Mouse (Mus musculus) midbrain, embryonic 10.5 days (tissue): ENCODE results near the gene Tcl1b3. TPM values are rescaled to one million over a fixed set of nuclear protein-coding genes. Genes with fewer than 3 reads are reported as not detected.
"Not testable (repeated sequence)": the region's sequence is repeated elsewhere in the genome, so short reads cannot be mapped to it uniquely, and the experiment has no call there.

Source experiments
- DNase-seq: peaks from one replicate; pipeline ENCODE4 v3.0.0-alpha.2; 2017; ENCODE audit warnings: low spot score
- H3K27ac ChIP-seq: fragments of 300-500 bp; sonication (generic); replicated peaks from 2 replicates; pipeline ENCODE4 v1.5.1; 2016; ENCODE audit warnings: mild to moderate bottlenecking
- H3K27me3 ChIP-seq: fragments of 300-500 bp; sonication (generic); 2 replicates; pipeline ENCODE4 v1.6.1; 2016; ENCODE audit warnings: low read depth, mild to moderate bottlenecking; ENCODE audit not compliant: poor library complexity, severe bottlenecking
- H3K36me3 ChIP-seq: fragments of 300-500 bp; sonication (generic); 2 replicates; pipeline ENCODE4 v1.6.1; 2016; ENCODE audit warnings: mild to moderate bottlenecking, moderate library complexity
- H3K4me1 ChIP-seq: fragments of 300-500 bp; sonication (generic); 2 replicates; pipeline ENCODE4 v1.6.1; 2016
- H3K4me3 ChIP-seq: fragments of 300-500 bp; sonication (generic); 2 replicates; pipeline ENCODE4 v1.5.1; 2016; ENCODE audit warnings: mild to moderate bottlenecking, moderate library complexity
- H3K9me3 ChIP-seq: fragments of 300-500 bp; sonication (generic); replicated peaks from 2 replicates; pipeline ENCODE4 v1.6.1; 2016; ENCODE audit warnings: mild to moderate bottlenecking
- WGBS: fragments of 180-500 bp; shearing (Covaris S2); methylation state at CpG from one replicate; pipeline ENCODE4 v1.1.7; 2016; 5-methylcytosine and 5-hydroxymethylcytosine counted together
- polyA plus RNA-seq: library from polyadenylated mRNA; unstranded; fragments of >200 nt; fragmentation: Nextera tagmentation; extraction: Ambion mirVana; gene quantifications from 2 replicates; pipeline ENCODE4 v1.2.1, GENCODE M21; 2016

Gene Tcl1b3
- not detected in 2 replicates for polyA plus RNA-seq

- not testable (repeated sequence) for H3K4me1 ChIP-seq, DNase-seq, H3K9me3 ChIP-seq, H3K27me3 ChIP-seq, H3K27ac ChIP-seq, H3K4me3 ChIP-seq, H3K36me3 ChIP-seq
- 95% methylated on average over 6 of the region's 6 CpGs for WGBS
These were observed at the start of gene Tcl1b3 for GRCm38 (mm10) chr12:105190743-105191142. Gene Tcl1b3 (plus strand): TSS chr12:105191043.

- H3K9me3 ChIP-seq, result no peaks in the 10 kb centered on the region
- DNase-seq, result no peak
- H3K4me1 ChIP-seq, result peaks cover 4% of the 10 kb centered on the region; the same call in 1 of the 2 replicates
- H3K36me3 ChIP-seq, result no peaks in the 10 kb centered on the region
- no peak overlapping the region for H3K27ac ChIP-seq
- no peak overlapping the region for H3K4me3 ChIP-seq
- H3K27me3 ChIP-seq, result no peaks in the 10 kb centered on the region
- 97% methylated on average over 3 of the region's 3 CpGs for WGBS
These were observed 47.7 kb upstream of the Tcl1b3 start for GRCm38 (mm10) chr12:105143096-105143495.

DNA sequence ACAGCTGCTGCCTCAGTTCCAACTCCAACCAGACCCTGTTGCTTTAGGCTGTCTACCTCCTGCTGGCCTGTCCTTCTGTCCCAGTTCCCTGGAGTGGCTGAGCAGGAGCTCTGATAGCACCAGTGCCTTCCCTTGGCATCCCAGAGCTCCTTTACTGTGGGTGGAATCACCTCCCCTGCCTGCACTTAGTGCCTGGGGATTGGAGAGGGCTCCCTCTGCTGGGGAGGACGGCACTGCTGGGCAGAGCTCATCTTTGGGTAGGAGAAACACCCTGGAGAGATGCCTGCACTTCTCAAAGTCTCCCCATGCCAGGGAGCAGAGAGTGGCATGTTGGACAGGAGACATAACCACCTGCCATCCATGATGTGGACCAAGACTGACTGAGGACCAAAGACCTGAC is 45.9 kb upstream of the Tcl1b3 start:
- H3K9me3 ChIP-seq, H3K36me3 ChIP-seq, H3K27me3 ChIP-seq, DNase-seq, H3K4me3 ChIP-seq, H3K27ac ChIP-seq, H3K4me1 ChIP-seq: not testable (repeated sequence)
- WGBS, result 31% methylated on average over 1 of the region's 1 CpGs

DNA sequence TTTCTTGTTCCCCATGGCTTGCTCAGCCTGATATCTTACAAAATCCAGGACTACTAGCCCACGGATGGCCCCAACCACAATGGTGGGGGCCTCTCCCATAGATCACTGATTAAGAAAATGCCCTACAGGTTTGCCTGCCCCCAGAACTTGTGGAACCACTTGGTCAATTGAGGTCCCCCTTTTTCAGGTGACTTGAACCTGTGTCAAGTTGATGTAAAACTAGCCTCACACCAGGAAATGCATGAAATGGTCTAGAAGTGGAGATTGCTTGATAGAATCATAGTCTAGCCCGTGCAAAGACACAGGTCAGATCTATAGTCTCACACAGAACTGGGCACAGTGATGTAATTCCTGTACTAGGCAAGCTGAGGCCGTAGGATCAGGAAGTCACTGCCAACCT is 45.1 kb upstream of the Tcl1b3 start, which contains the start of gene Tcl1b2:
Gene Tcl1b2, plus strand, starts transcription at position 301 of the 400 bp plus-strand sequence.
- no peaks in the 10 kb centered on the region for H3K36me3 ChIP-seq
- H3K4me1 ChIP-seq, result peaks cover 4% of the 10 kb centered on the region; the same call in 1 of the 2 replicates
- no peak for DNase-seq
- no peaks in the 10 kb centered on the region; the same call in 1 of the 2 replicates for H3K9me3 ChIP-seq
- no peak within 1 kb of the TSS for H3K27ac ChIP-seq
- WGBS, result 86% methylated on average over 3 of the region's 3 CpGs
- H3K27me3 ChIP-seq, result no peaks in the 10 kb centered on the region
- no peak within 1 kb of the TSS for H3K4me3 ChIP-seq

DNA sequence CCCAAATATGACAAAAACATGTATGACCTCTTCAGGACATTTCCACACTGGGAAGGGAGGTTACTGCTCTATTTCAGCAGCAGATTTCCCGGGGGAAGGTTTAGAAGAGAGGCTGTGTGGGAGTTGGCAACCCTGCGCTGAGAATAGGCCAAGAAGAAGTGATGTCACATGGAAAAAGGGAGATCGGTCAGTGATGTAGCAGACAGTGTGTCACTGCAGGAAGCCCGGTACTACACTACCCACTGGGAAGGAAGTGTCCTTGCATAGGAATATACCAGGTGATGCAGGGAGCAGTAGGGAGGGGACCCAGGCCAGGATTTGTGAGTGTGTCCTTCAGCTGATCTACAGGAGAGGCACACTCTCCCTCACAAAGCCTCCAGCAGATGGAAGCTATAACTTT is 35.6 kb upstream of the Tcl1b3 start:
- not testable (repeated sequence) for H3K27me3 ChIP-seq, H3K4me1 ChIP-seq, H3K4me3 ChIP-seq, H3K36me3 ChIP-seq, H3K9me3 ChIP-seq, H3K27ac ChIP-seq, DNase-seq
- 87% methylated on average over 4 of the region's 4 CpGs for WGBS

GRCm38 (mm10) chr12:105158842-105159241 is 32.0 kb upstream of the Tcl1b3 start:
- H3K9me3 ChIP-seq, result no peaks in the 10 kb centered on the region
- 84% methylated on average over 6 of the region's 6 CpGs for WGBS

GRCm38 (mm10) chr12:105159390-105159789 is 31.5 kb upstream of the Tcl1b3 start, which contains the start of gene Tcl1b1:
Gene Tcl1b1 (plus strand): TSS chr12:105159690.
- WGBS, result 82% methylated on average over 4 of the region's 4 CpGs
- no peaks in the 10 kb centered on the region for H3K9me3 ChIP-seq

More at GRCm38 (mm10) chr12:105158842-105159241, 32.0 kb upstream of the Tcl1b3 start:
- Histone ChIP-seq H3K4me1 (no peaks in the 10 kb centered on the region), H3K4me3 (no peak overlapping the region), H3K36me3 (no peaks in the 10 kb centered on the region), H3K27ac (no peak overlapping the region), H3K27me3 (no peaks in the 10 kb centered on the region)
- DNase-seq, result no peak

GRCm38 (mm10) chr12:105166734-105167133 is 24.1 kb upstream of the Tcl1b3 start:
- Histone ChIP-seq H3K4me1 (no peaks in the 10 kb centered on the region), H3K9me3 (no peaks in the 10 kb centered on the region), H3K36me3 (no peaks in the 10 kb centered on the region), H3K27me3 (no peaks in the 10 kb centered on the region), H3K4me3 (no peak overlapping the region), H3K27ac (no peak overlapping the region)
- 73% methylated on average over 3 of the region's 3 CpGs for WGBS
- DNase-seq, result no peak

More at GRCm38 (mm10) chr12:105159390-105159789, 31.5 kb upstream of the Tcl1b3 start, which contains the start of gene Tcl1b1:
- Histone ChIP-seq H3K4me1 (no peaks in the 10 kb centered on the region), H3K4me3 (no peak within 1 kb of the TSS), H3K27me3 (no peaks in the 10 kb centered on the region), H3K36me3 (no peaks in the 10 kb centered on the region), H3K27ac (no peak within 1 kb of the TSS)
- no peak for DNase-seq

GRCm38 (mm10) chr12:105173366-105173765 is 17.5 kb upstream of the Tcl1b3 start:
- no peak for DNase-seq
- Histone ChIP-seq H3K27ac (no peak overlapping the region), H3K9me3 (no peaks in the 10 kb centered on the region), H3K36me3 (no peaks in the 10 kb centered on the region), H3K4me3 (no peak overlapping the region), H3K4me1 (no peaks in the 10 kb centered on the region), H3K27me3 (no peaks in the 10 kb centered on the region)
- WGBS, result 79% methylated on average over 2 of the region's 2 CpGs

- H3K36me3 ChIP-seq, H3K9me3 ChIP-seq, H3K4me1 ChIP-seq, H3K4me3 ChIP-seq, H3K27ac ChIP-seq, DNase-seq, H3K27me3 ChIP-seq: not testable (repeated sequence)
- WGBS, result 28% methylated on average over 2 of the region's 2 CpGs
These were observed 16.5 kb upstream of the Tcl1b3 start for GRCm38 (mm10) chr12:105174318-105174717.

GRCm38 (mm10) chr12:105176044-105176443 is 14.8 kb upstream of the Tcl1b3 start, which contains the start of gene Tcl1b5:
Gene Tcl1b5 (plus strand): TSS chr12:105176344.
- 73% methylated on average over 3 of the region's 3 CpGs for WGBS

GRCm38 (mm10) chr12:105181040-105181644 is 9.7 kb upstream of the Tcl1b3 start:
- 76% methylated on average over 4 of the region's 4 CpGs for WGBS
- H3K36me3 ChIP-seq, result not testable (repeated sequence)

More at GRCm38 (mm10) chr12:105176044-105176443, 14.8 kb upstream of the Tcl1b3 start, which contains the start of gene Tcl1b5:
- H3K4me1 ChIP-seq, DNase-seq, H3K27ac ChIP-seq, H3K36me3 ChIP-seq, H3K9me3 ChIP-seq, H3K4me3 ChIP-seq, H3K27me3 ChIP-seq: not testable (repeated sequence)

DNA sequence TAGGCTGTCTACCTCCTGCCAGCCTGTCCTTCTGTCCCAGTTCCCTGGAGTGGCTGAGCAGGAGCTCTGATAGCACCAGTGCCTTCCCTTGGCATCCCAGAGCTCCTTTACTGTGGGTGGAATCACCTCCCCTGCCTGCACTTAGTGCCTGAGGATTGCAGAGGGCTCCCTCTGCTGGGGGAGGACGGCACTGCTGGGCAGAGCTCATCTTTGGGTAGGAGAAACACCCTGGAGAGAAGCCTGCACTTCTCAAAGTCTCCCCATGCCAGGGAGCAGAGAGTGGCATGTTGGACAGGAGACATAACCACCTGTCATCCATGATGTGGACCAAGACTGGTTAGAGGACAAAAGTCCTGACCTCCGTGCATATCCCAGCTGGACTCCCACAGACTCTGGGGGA is 1.9 kb upstream of the Tcl1b3 start:
- not testable (repeated sequence) for H3K36me3 ChIP-seq, H3K9me3 ChIP-seq, H3K27me3 ChIP-seq, H3K4me3 ChIP-seq, H3K27ac ChIP-seq, DNase-seq, H3K4me1 ChIP-seq
- WGBS, result 44% methylated on average over 2 of the region's 2 CpGs

More at GRCm38 (mm10) chr12:105181040-105181644, 9.7 kb upstream of the Tcl1b3 start:
- H3K4me1 ChIP-seq, H3K27ac ChIP-seq, DNase-seq, H3K9me3 ChIP-seq, H3K4me3 ChIP-seq, H3K27me3 ChIP-seq: not testable (repeated sequence)
